Comparison of ENCODE assay signal across 13 mouse cellular contexts in the genomic region with DNA sequence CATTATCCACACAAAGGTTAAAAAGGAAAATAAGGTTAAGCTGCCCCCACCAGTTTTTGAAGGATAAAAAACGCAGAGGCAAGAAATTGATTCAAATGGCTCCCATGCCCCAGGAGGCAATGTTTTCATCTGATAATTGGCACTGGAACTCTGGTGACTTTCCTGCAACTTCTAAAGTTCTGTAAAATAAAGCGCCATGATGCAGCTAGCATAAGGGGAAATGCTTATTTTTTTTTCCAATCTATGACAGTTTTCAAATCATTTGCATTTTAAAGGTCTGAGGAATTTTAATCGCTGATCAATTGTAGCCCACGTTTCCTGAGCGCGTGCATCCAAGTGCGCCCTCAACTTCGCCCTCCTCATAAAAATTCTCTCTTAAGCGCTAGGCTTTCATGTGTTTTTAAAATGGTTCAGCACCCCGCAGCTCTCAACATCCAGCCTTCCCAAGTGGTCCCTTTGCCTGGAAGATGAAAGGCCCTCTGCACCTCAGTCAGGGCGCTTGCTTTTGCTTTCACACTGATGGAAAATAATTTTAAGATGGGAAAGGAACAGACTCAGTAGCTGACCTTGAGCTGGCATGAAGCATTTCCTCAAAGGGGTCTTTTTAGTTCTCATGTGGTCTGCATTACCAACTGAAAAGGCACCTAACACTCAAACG.
DNase-seq lines count a peak whose midpoint lies in the region; ATAC-seq lines count a peak whose summit lies in the region.
"Had no signal": no experiment of that assay in that cellular context is flagged by ENCODE, and none has a peak within 500 bp of the region (broad histone marks: within the 10 kb centered on the region; RNA-seq: fewer than 3 reads in every experiment).

No protein-coding gene starts in this region.

- H3K4me2 ChIP-seq in forebrain, embryonic 13.5 days: peak overlapping the region; percentile 33
- peak overlapping the region; percentile 12; the same call in 1 of the 2 replicates for H3K4me2 ChIP-seq in limb, embryonic 15.5 days
- H3K4me2 ChIP-seq: heart, embryonic 15.5 days; liver, embryonic 13.5 days had no signal

- H3K27ac ChIP-seq in forebrain, embryonic 13.5 days: no peak overlapping the region; the same call in 1 of the 2 replicates
- peak overlapping the region; percentile 27; the same call in 1 of the 2 replicates for H3K27ac ChIP-seq in limb, embryonic 15.5 days
- H3K27ac ChIP-seq: heart, embryonic 15.5 days; liver, embryonic 13.5 days had no signal

- intact Hi-C loops in gastrocnemius, postnatal 14 days (cut with DNase I; ENCODE audit: low total_unique reads): no loop called here
- intact Hi-C loops in heart, postnatal 25 days (cut with DNase I): no loop called here

- DNase-seq in layer of hippocampus, adult 8-10 months (ENCODE audit: low spot score in 2 of 2): peak; percentile 29
- DNase-seq in layer of hippocampus, postnatal 10 days (ENCODE audit: low spot score in 2 of 2): no peak
- no peak for DNase-seq in gastrocnemius, postnatal 14 days
- no peak for DNase-seq in natural killer cell, adult 2 months (ENCODE audit: low spot score in 2 of 2)
- no peak for DNase-seq in heart, postnatal 25 days (ENCODE audit: low spot score)
- DNase-seq: cerebellum, postnatal 14 days; kidney, adult 9 months; liver, embryonic 13.5 days; right cerebral cortex, postnatal 25 days; thymus, postnatal 14 days had no signal

- H3K4me1 ChIP-seq in forebrain, embryonic 13.5 days: peaks cover 11% of the 10 kb centered on the region; the same call in 1 of the 2 replicates
- peaks cover 4% of the 10 kb centered on the region; the same call in 1 of the 2 replicates for H3K4me1 ChIP-seq in limb, embryonic 15.5 days
- H3K4me1 ChIP-seq: liver, embryonic 13.5 days had no signal

- no peaks in the 10 kb centered on the region for H3K27me3 ChIP-seq in forebrain, embryonic 13.5 days
- no peaks in the 10 kb centered on the region for H3K27me3 ChIP-seq in limb, embryonic 15.5 days
- H3K27me3 ChIP-seq: heart, embryonic 15.5 days; liver, embryonic 13.5 days had no signal

- H3K9ac ChIP-seq in forebrain, embryonic 13.5 days: no peak overlapping the region
- no peak overlapping the region for H3K9ac ChIP-seq in limb, embryonic 15.5 days
- H3K9ac ChIP-seq: heart, embryonic 15.5 days; liver, embryonic 13.5 days had no signal

- no peak overlapping the region for H3K4me3 ChIP-seq in forebrain, embryonic 13.5 days
- H3K4me3 ChIP-seq in limb, embryonic 15.5 days: no peak overlapping the region
- H3K4me3 ChIP-seq: heart, embryonic 15.5 days; liver, embryonic 13.5 days had no signal

- H3K36me3 ChIP-seq in forebrain, embryonic 13.5 days (ENCODE audit: poor library complexity, severe bottlenecking): no peaks in the 10 kb centered on the region
- H3K36me3 ChIP-seq in limb, embryonic 15.5 days: no peaks in the 10 kb centered on the region
- H3K36me3 ChIP-seq: heart, embryonic 15.5 days; liver, embryonic 13.5 days had no signal

- 5% methylated on average over 12 of the region's 12 CpGs for WGBS in forebrain, embryonic 13.5 days
- 8% methylated on average over 12 of the region's 12 CpGs for WGBS in limb, embryonic 15.5 days

- peak; percentile 71 for ATAC-seq in forebrain, embryonic 13.5 days
- no peak for ATAC-seq in limb, embryonic 15.5 days (ENCODE audit: insufficient number of reproducible peaks, low FRiP score, low TSS enrichment, low read depth)

- H3K9me3 ChIP-seq in forebrain, embryonic 13.5 days (replicated peaks): no peaks in the 10 kb centered on the region
- no peaks in the 10 kb centered on the region for H3K9me3 ChIP-seq in limb, embryonic 15.5 days
- H3K9me3 ChIP-seq: heart, embryonic 15.5 days; liver, embryonic 13.5 days had no signal

Comparison
In these comparisons a context has a peak if more than half of its experiments do, and no peak if none do; other contexts are left out.
1. DNase-seq: peak in layer of hippocampus, adult 8-10 months (2 of 2); none in layer of hippocampus, postnatal 10 days (0 of 2), gastrocnemius, postnatal 14 days (single experiment), natural killer cell, adult 2 months (0 of 2) and heart, postnatal 25 days (single experiment).